Mouse (Mus musculus) limb, embryonic 12.5 days (tissue): ENCODE measurements around the gene Tectb. TPM values are rescaled to one million over a fixed set of nuclear protein-coding genes. Genes with fewer than 3 reads are reported as not detected.
A peak's percentile ranks its signal among the peaks of the same experiment; 100 is the strongest.

ENCODE experiments used
- ATAC-seq: fragments of 200-750 bp; cut with Nextera tagmentation; 2 replicates; pipeline ENCODE4 v1.8.0; 2017; ENCODE audit warnings: low read depth, moderate TSS enrichment; ENCODE audit not compliant: insufficient number of reproducible peaks, insufficient read depth, low FRiP score, low TSS enrichment
- H3K27ac ChIP-seq: fragments of 300-500 bp; sonication (generic); 2 replicates; pipeline ENCODE4 v1.5.1; 2016; ENCODE audit warnings: mild to moderate bottlenecking, moderate library complexity
- H3K27me3 ChIP-seq: fragments of 300-500 bp; sonication (generic); 2 replicates; pipeline ENCODE4 v1.6.1; 2016; ENCODE audit warnings: mild to moderate bottlenecking, moderate library complexity
- H3K36me3 ChIP-seq: fragments of 300-500 bp; sonication (generic); 2 replicates; pipeline ENCODE4 v1.6.1; 2016; ENCODE audit warnings: mild to moderate bottlenecking, moderate library complexity
- H3K4me1 ChIP-seq: fragments of 300-500 bp; sonication (generic); replicated peaks from 2 replicates; pipeline ENCODE4 v1.6.1; 2016
- H3K4me2 ChIP-seq: fragments of 300-500 bp; sonication (generic); 2 replicates; pipeline ENCODE4 v1.6.1; 2016; ENCODE audit warnings: mild to moderate bottlenecking, moderate library complexity
- H3K4me3 ChIP-seq: fragments of 300-500 bp; sonication (generic); replicated peaks from 2 replicates; pipeline ENCODE4 v1.5.1; 2016; ENCODE audit warnings: mild to moderate bottlenecking
- H3K9ac ChIP-seq: fragments of 300-500 bp; sonication (generic); replicated peaks from 2 replicates; pipeline ENCODE4 v1.6.1; 2016; ENCODE audit warnings: mild to moderate bottlenecking, moderate library complexity
- H3K9me3 ChIP-seq: fragments of 300-500 bp; sonication (generic); 2 replicates; pipeline ENCODE4 v1.6.1; 2016; ENCODE audit warnings: mild to moderate bottlenecking, moderate library complexity
- WGBS: fragments of 180-500 bp; shearing (Covaris S2); methylation state at CpG from one replicate; pipeline ENCODE4 v1.1.7; 2016; 5-methylcytosine and 5-hydroxymethylcytosine counted together
- polyA plus RNA-seq: library from polyadenylated mRNA; unstranded; fragments of >200 nt; fragmentation: Nextera tagmentation; extraction: Ambion mirVana; gene quantifications from 2 replicates; pipeline ENCODE4 v1.2.1, GENCODE M21; 2016

The Tectb gene
- polyA plus RNA-seq, 1 experiment from 2014 or later: not detected

GRCm38 (mm10) chr19:55191596-55191995 is 11.1 kb downstream of the Tectb start:
- Histone ChIP-seq H3K27me3 (no peaks in the 10 kb centered on the region), H3K27ac (no peak overlapping the region), H3K4me1 (peaks cover 3% of the 10 kb centered on the region; the same call in 1 of the 2 replicates), H3K9ac (no peak overlapping the region), H3K36me3 (no peaks in the 10 kb centered on the region), H3K9me3 (no peaks in the 10 kb centered on the region), H3K4me3 (no peak overlapping the region), H3K4me2 (no peak overlapping the region)
- WGBS: 72% methylated on average over 2 of the region's 2 CpGs
- ATAC-seq: no peak

- Histone ChIP-seq H3K4me3 (no peak overlapping the region), H3K27ac (no peak overlapping the region), H3K4me2 (no peak overlapping the region), H3K9me3 (no peaks in the 10 kb centered on the region), H3K36me3 (no peaks in the 10 kb centered on the region), H3K27me3 (no peaks in the 10 kb centered on the region), H3K4me1 (peaks cover 3% of the 10 kb centered on the region; the same call in 1 of the 2 replicates), H3K9ac (no peak overlapping the region)
- WGBS: 88% methylated on average over 21 of the region's 21 CpGs
- ATAC-seq: no peak
Observed at GRCm38 (mm10) chr19:55192254-55192945, 11.9 kb downstream of the Tectb start.

GRCm38 (mm10) chr19:55193717-55194394 is 13.3 kb downstream of the Tectb start:
- peaks cover 3% of the 10 kb centered on the region; the same call in 1 of the 2 replicates for H3K4me1 ChIP-seq
- no peak for ATAC-seq
- no peak overlapping the region for H3K4me2 ChIP-seq
- no peak overlapping the region for H3K9ac ChIP-seq
- no peaks in the 10 kb centered on the region for H3K27me3 ChIP-seq
- whole genome bisulfite sequencing: 78% methylated on average over 11 of the region's 11 CpGs
- H3K9me3 ChIP-seq: no peaks in the 10 kb centered on the region
- H3K36me3 ChIP-seq: no peaks in the 10 kb centered on the region
- no peak overlapping the region for H3K4me3 ChIP-seq
- no peak overlapping the region for H3K27ac ChIP-seq

GRCm38 (mm10) chr19:55194520-55195170 is 14.1 kb downstream of the Tectb start:
- Histone ChIP-seq H3K4me3 (no peak overlapping the region), H3K9me3 (no peaks in the 10 kb centered on the region), H3K27me3 (peaks cover 6% of the 10 kb centered on the region; the same call in 1 of the 2 replicates), H3K9ac (no peak overlapping the region), H3K4me1 (peaks cover 3% of the 10 kb centered on the region; the same call in 1 of the 2 replicates), H3K27ac (0 out of 2 replicates have a peak overlapping the region, but pooled peaks have one; percentile 12), H3K4me2 (no peak overlapping the region), H3K36me3 (no peaks in the 10 kb centered on the region)
- ATAC-seq: no peak
- WGBS: 77% methylated on average over 7 of the region's 7 CpGs

GRCm38 (mm10) chr19:55195574-55195973 is 15.0 kb downstream of the Tectb start:
- no peak for ATAC-seq
- Histone ChIP-seq H3K9me3 (no peaks in the 10 kb centered on the region), H3K4me3 (no peak overlapping the region), H3K4me2 (no peak overlapping the region), H3K4me1 (peaks cover 3% of the 10 kb centered on the region; the same call in 1 of the 2 replicates), H3K27ac (no peak overlapping the region), H3K9ac (no peak overlapping the region), H3K36me3 (no peaks in the 10 kb centered on the region), H3K27me3 (peaks cover 9% of the 10 kb centered on the region; the same call in 1 of the 2 replicates)
- WGBS: 93% methylated on average over 3 of the region's 3 CpGs

- ATAC-seq: 0 out of 2 replicates have a peak, but pooled peaks have one; percentile 42
- no peak overlapping the region for H3K9ac ChIP-seq
- no peak overlapping the region for H3K4me3 ChIP-seq
- H3K9me3 ChIP-seq: no peaks in the 10 kb centered on the region
- H3K4me2 ChIP-seq: peak overlapping the region; percentile 32
- H3K27ac ChIP-seq: no peak overlapping the region
- peaks cover 11% of the 10 kb centered on the region; the same call in 1 of the 2 replicates for H3K27me3 ChIP-seq
- H3K36me3 ChIP-seq: no peaks in the 10 kb centered on the region
- H3K4me1 ChIP-seq: no peaks in the 10 kb centered on the region
- WGBS: 42% methylated on average over 5 of the region's 5 CpGs
Observed at GRCm38 (mm10) chr19:55198303-55198702, 17.8 kb downstream of the Tectb start.

GRCm38 (mm10) chr19:55206482-55207138 is 26.1 kb downstream of the Tectb start:
- H3K27ac ChIP-seq: no peak overlapping the region
- ATAC-seq: no peak
- 42% methylated on average over 8 of the region's 8 CpGs for WGBS

GRCm38 (mm10) chr19:55207205-55207604 is 26.7 kb downstream of the Tectb start:
- Histone ChIP-seq H3K4me2 (no peak overlapping the region), H3K27me3 (0 out of 2 replicates have a peak, but pooled peaks cover 4% of the 10 kb centered on the region), H3K27ac (no peak overlapping the region), H3K9me3 (no peaks in the 10 kb centered on the region), H3K4me1 (no peaks in the 10 kb centered on the region), H3K9ac (no peak overlapping the region), H3K36me3 (no peaks in the 10 kb centered on the region), H3K4me3 (no peak overlapping the region)
- 50% methylated on average over 6 of the region's 6 CpGs for WGBS
- no peak for ATAC-seq

More at GRCm38 (mm10) chr19:55206482-55207138, 26.1 kb downstream of the Tectb start:
- Histone ChIP-seq H3K9me3 (no peaks in the 10 kb centered on the region), H3K27me3 (0 out of 2 replicates have a peak, but pooled peaks cover 4% of the 10 kb centered on the region), H3K9ac (no peak overlapping the region), H3K36me3 (no peaks in the 10 kb centered on the region), H3K4me3 (no peak overlapping the region), H3K4me2 (no peak overlapping the region), H3K4me1 (no peaks in the 10 kb centered on the region)

- Histone ChIP-seq H3K4me2 (no peak overlapping the region), H3K9ac (no peak overlapping the region), H3K36me3 (no peaks in the 10 kb centered on the region), H3K27me3 (0 out of 2 replicates have a peak, but pooled peaks cover 4% of the 10 kb centered on the region), H3K4me1 (no peaks in the 10 kb centered on the region), H3K9me3 (no peaks in the 10 kb centered on the region), H3K4me3 (no peak overlapping the region), H3K27ac (no peak overlapping the region)
- ATAC-seq: no peak
- WGBS: 65% methylated on average over 25 of the region's 25 CpGs
Observed at GRCm38 (mm10) chr19:55207746-55208538, 27.4 kb downstream of the Tectb start.

GRCm38 (mm10) chr19:55208654-55209053 is 28.1 kb downstream of the Tectb start:
- Histone ChIP-seq H3K9me3 (no peaks in the 10 kb centered on the region), H3K9ac (no peak overlapping the region), H3K4me1 (no peaks in the 10 kb centered on the region), H3K4me3 (no peak overlapping the region), H3K4me2 (no peak overlapping the region), H3K27me3 (0 out of 2 replicates have a peak, but pooled peaks cover 4% of the 10 kb centered on the region), H3K27ac (no peak overlapping the region), H3K36me3 (no peaks in the 10 kb centered on the region)
- 77% methylated on average over 4 of the region's 4 CpGs for WGBS
- no peak for ATAC-seq
